Mouse (Mus musculus): Measurements from ENCODE around the gene Fam69b. TPM values are rescaled to one million over a fixed set of nuclear protein-coding genes. Genes with fewer than 3 reads are reported as not detected.
"Not testable (repeated sequence)": the region's sequence is repeated elsewhere in the genome, so short reads cannot be mapped to it uniquely, and the experiment has no call there.

The Fam69b gene
- total and polyA plus RNA-seq, 3 experiments = 20.0 to 47.6 (median 21.1) TPM

GRCm38 (mm10) chr2:26657426-26657825 lies 29.2 kb downstream of the Fam69b start:
- 88% methylated on average over 2 of the region's 2 CpGs for WGBS

GRCm38 (mm10) chr2:26661143-26661752 lies 33.0 kb downstream of the Fam69b start:
- 3% methylated on average over 17 of the region's 20 CpGs for WGBS
- DNase-seq = no peak
- TF ChIP-seq CTCF (IDR thresholded peaks at IDR 0.05) (no peak), POLR2A (IDR thresholded peaks at IDR 0.05; ENCODE audit: insufficient read depth, low read depth, low read length) (no peak), EP300 (IDR thresholded peaks at IDR 0.05; ENCODE audit: insufficient read depth, low read depth, low read length) (no peak)
- Histone ChIP-seq H3K27ac (no peak overlapping the region), H3K27me3 (ENCODE audit: control insufficient read depth, insufficient read depth, low read length) (0 out of 2 replicates have a peak, but pooled peaks cover 1% of the 10 kb centered on the region), H3K79me2 (replicated peaks; ENCODE audit: control insufficient read depth, insufficient read depth, low read length) (no peaks in the 10 kb centered on the region), H3K4me3 (no peak overlapping the region), H3K4me1 (ENCODE audit: control insufficient read depth, insufficient read depth, low read length) (no peaks in the 10 kb centered on the region), H3K36me3 (ENCODE audit: control insufficient read depth, insufficient read depth, low read length) (no peaks in the 10 kb centered on the region), H3K9ac (ENCODE audit: low read depth, low read length) (no peak overlapping the region)
- intact Hi-C loops (cut with DNase I) = no loop called here

More at GRCm38 (mm10) chr2:26657426-26657825, 29.2 kb downstream of the Fam69b start:
- Histone ChIP-seq H3K9ac (ENCODE audit: low read depth, low read length) (no peak overlapping the region), H3K4me1 (ENCODE audit: control insufficient read depth, insufficient read depth, low read length) (no peaks in the 10 kb centered on the region), H3K4me3 (no peak overlapping the region), H3K27me3 (ENCODE audit: control insufficient read depth, insufficient read depth, low read length) (0 out of 2 replicates have a peak, but pooled peaks cover 1% of the 10 kb centered on the region), H3K27ac (no peak overlapping the region), H3K36me3 (ENCODE audit: control insufficient read depth, insufficient read depth, low read length) (no peaks in the 10 kb centered on the region), H3K79me2 (replicated peaks; ENCODE audit: control insufficient read depth, insufficient read depth, low read length) (no peaks in the 10 kb centered on the region)
- DNase-seq = no peak
- TF ChIP-seq POLR2A (IDR thresholded peaks at IDR 0.05; ENCODE audit: insufficient read depth, low read depth, low read length) = no peak
- TF ChIP-seq EP300 (IDR thresholded peaks at IDR 0.05; ENCODE audit: insufficient read depth, low read depth, low read length) = no peak
- TF ChIP-seq CTCF (IDR thresholded peaks at IDR 0.05) = no peak
- intact Hi-C loops (cut with DNase I) = no loop called here

- no peak for DNase-seq
- Histone ChIP-seq H3K4me3 (no peak overlapping the region), H3K4me1 (ENCODE audit: control insufficient read depth, insufficient read depth, low read length) (no peaks in the 10 kb centered on the region), H3K9ac (ENCODE audit: low read depth, low read length) (no peak overlapping the region), H3K27ac (no peak overlapping the region), H3K36me3 (ENCODE audit: control insufficient read depth, insufficient read depth, low read length) (no peaks in the 10 kb centered on the region), H3K79me2 (replicated peaks; ENCODE audit: control insufficient read depth, insufficient read depth, low read length) (no peaks in the 10 kb centered on the region), H3K27me3 (ENCODE audit: control insufficient read depth, insufficient read depth, low read length) (0 out of 2 replicates have a peak, but pooled peaks cover 1% of the 10 kb centered on the region)
- no peak for TF ChIP-seq EP300 (IDR thresholded peaks at IDR 0.05; ENCODE audit: insufficient read depth, low read depth, low read length)
- intact Hi-C loops (cut with DNase I) = no loop called here
- WGBS = 41% methylated on average over 29 of the region's 29 CpGs
Measured at GRCm38 (mm10) chr2:26661768-26662508, 33.7 kb downstream of the Fam69b start.

- no peaks in the 10 kb centered on the region for H3K4me1 ChIP-seq (ENCODE audit: control insufficient read depth, insufficient read depth, low read length)
- H3K36me3 ChIP-seq (ENCODE audit: control insufficient read depth, insufficient read depth, low read length) = no peaks in the 10 kb centered on the region
- 81% methylated on average over 13 of the region's 13 CpGs for WGBS
- H3K4me3 ChIP-seq = no peak overlapping the region
- peaks cover 1% of the 10 kb centered on the region; the same call in 1 of the 2 replicates for H3K27me3 ChIP-seq (ENCODE audit: control insufficient read depth, insufficient read depth, low read length)
- no peak for TF ChIP-seq EP300 (IDR thresholded peaks at IDR 0.05; ENCODE audit: insufficient read depth, low read depth, low read length)
- TF ChIP-seq POLR2A (IDR thresholded peaks at IDR 0.05; ENCODE audit: insufficient read depth, low read depth, low read length) = no peak
- TF ChIP-seq CTCF (IDR thresholded peaks at IDR 0.05) = no peak
- intact Hi-C loops (cut with DNase I) = no loop called here
- no peak overlapping the region for H3K9ac ChIP-seq (ENCODE audit: low read depth, low read length)
- H3K79me2 ChIP-seq (replicated peaks; ENCODE audit: control insufficient read depth, insufficient read depth, low read length) = no peaks in the 10 kb centered on the region
- no peak for DNase-seq
- H3K27ac ChIP-seq = no peak overlapping the region
Measured at GRCm38 (mm10) chr2:26662509-26662882, 34.2 kb downstream of the Fam69b start.

- no peak overlapping the region for H3K27ac ChIP-seq
- H3K4me3 ChIP-seq = no peak overlapping the region
- intact Hi-C loops (cut with DNase I) = no loop called here
- no peaks in the 10 kb centered on the region for H3K79me2 ChIP-seq (replicated peaks; ENCODE audit: control insufficient read depth, insufficient read depth, low read length)
- no peak for DNase-seq
- WGBS = 44% methylated on average over 10 of the region's 10 CpGs
- no peaks in the 10 kb centered on the region for H3K4me1 ChIP-seq (ENCODE audit: control insufficient read depth, insufficient read depth, low read length)
- TF ChIP-seq POLR2A (IDR thresholded peaks at IDR 0.05; ENCODE audit: insufficient read depth, low read depth, low read length) (no peak), EP300 (IDR thresholded peaks at IDR 0.05; ENCODE audit: insufficient read depth, low read depth, low read length) (no peak), CTCF (IDR thresholded peaks at IDR 0.05) (no peak)
- peaks cover 1% of the 10 kb centered on the region; the same call in 1 of the 2 replicates for H3K27me3 ChIP-seq (ENCODE audit: control insufficient read depth, insufficient read depth, low read length)
- no peak overlapping the region for H3K9ac ChIP-seq (ENCODE audit: low read depth, low read length)
- H3K36me3 ChIP-seq (ENCODE audit: control insufficient read depth, insufficient read depth, low read length) = no peaks in the 10 kb centered on the region
Measured at GRCm38 (mm10) chr2:26663112-26663511, 34.9 kb downstream of the Fam69b start.

GRCm38 (mm10) chr2:26663551-26663950 lies 35.3 kb downstream of the Fam69b start:
- TF ChIP-seq CTCF (IDR thresholded peaks at IDR 0.05) = peak; percentile 68
- H3K9ac ChIP-seq (ENCODE audit: low read depth, low read length); H3K36me3 ChIP-seq (ENCODE audit: control insufficient read depth, insufficient read depth, low read length); intact Hi-C loops (cut with DNase I); DNase-seq; H3K27ac ChIP-seq; H3K27me3 ChIP-seq (ENCODE audit: control insufficient read depth, insufficient read depth, low read length); H3K79me2 ChIP-seq (replicated peaks; ENCODE audit: control insufficient read depth, insufficient read depth, low read length); H3K4me3 ChIP-seq; H3K4me1 ChIP-seq (ENCODE audit: control insufficient read depth, insufficient read depth, low read length): not testable (repeated sequence)
- 77% methylated on average over 1 of the region's 1 CpGs for WGBS

All from heart, adult 2 months (tissue).